ENCODE assay signal across 8 mouse cellular contexts in genomic region chr4:119077084-119077682, GRCm38 (mm10). TPM values are rescaled to one million over a fixed set of nuclear protein-coding genes. Genes with fewer than 3 reads are reported as not detected.
DNase-seq lines count a peak whose midpoint lies in the region; ATAC-seq and TF ChIP-seq lines count a peak whose summit lies in the region.

No protein-coding gene starts in this region.

- H3K4me3 ChIP-seq in forebrain, embryonic 10.5 days, result no peak overlapping the region
- no peak overlapping the region for H3K4me3 ChIP-seq in forebrain, embryonic 12.5 days (replicated peaks)
- no peak overlapping the region for H3K4me3 ChIP-seq in olfactory bulb, adult 2 months (ENCODE audit: insufficient read depth, low read depth, low read length)

- no peaks in the 10 kb centered on the region; the same call in 1 of the 2 replicates for H3K9me3 ChIP-seq in forebrain, embryonic 10.5 days
- H3K9me3 ChIP-seq in forebrain, embryonic 12.5 days, result no peaks in the 10 kb centered on the region

- no peak overlapping the region for H3K4me2 ChIP-seq in forebrain, embryonic 12.5 days

- H3K27ac ChIP-seq in forebrain, embryonic 10.5 days, result peak overlapping the region; percentile 68
- no peak overlapping the region for H3K27ac ChIP-seq in forebrain, embryonic 12.5 days
- peak overlapping the region; percentile 14; the same call in 1 of the 2 replicates for H3K27ac ChIP-seq in olfactory bulb, adult 2 months (ENCODE audit: insufficient read depth, low read depth, low read length)

- H3K36me3 ChIP-seq in forebrain, embryonic 10.5 days (replicated peaks), result no peaks in the 10 kb centered on the region
- no peaks in the 10 kb centered on the region for H3K36me3 ChIP-seq in forebrain, embryonic 12.5 days (replicated peaks)

- H3K9ac ChIP-seq in forebrain, embryonic 12.5 days, result no peak overlapping the region

- peaks cover 10% of the 10 kb centered on the region; the same call in 1 of the 2 replicates for H3K27me3 ChIP-seq in forebrain, embryonic 10.5 days (ENCODE audit: poor library complexity, severe bottlenecking)
- peaks cover 13% of the 10 kb centered on the region; the same call in 1 of the 2 replicates for H3K27me3 ChIP-seq in forebrain, embryonic 12.5 days

- 73% methylated on average over 13 of the region's 13 CpGs for WGBS in forebrain, embryonic 10.5 days
- WGBS in forebrain, embryonic 12.5 days, result 64% methylated on average over 13 of the region's 13 CpGs
- WGBS in olfactory bulb, adult 2 months, result 41% methylated on average over 13 of the region's 13 CpGs

- ATAC-seq in forebrain, embryonic 12.5 days (ENCODE audit: low FRiP score), result no peak

- peaks cover 54% of the 10 kb centered on the region for H3K4me1 ChIP-seq in forebrain, embryonic 10.5 days
- H3K4me1 ChIP-seq in forebrain, embryonic 12.5 days, result peaks cover 19% of the 10 kb centered on the region
- H3K4me1 ChIP-seq in olfactory bulb, adult 2 months (ENCODE audit: control insufficient read depth, insufficient read depth, low read length), result peaks cover 4% of the 10 kb centered on the region; the same call in 1 of the 2 replicates

- no peak for DNase-seq in forebrain, embryonic 10.5 days (ENCODE audit: extremely low spot score, low spot score)
- DNase-seq in urinary bladder, postnatal 14 days (ENCODE audit: low spot score), result peak; percentile 13
- DNase-seq in urinary bladder, adult 18-20 months (ENCODE audit: low spot score in 2 of 2), result no peak
- DNase-seq in heart, adult 9 months (ENCODE audit: low spot score in 2 of 2), result peak; percentile 32 to 33
- peak; percentile 31 to 66 for DNase-seq in kidney, postnatal 25 days
- no peak for DNase-seq in embryo, embryonic 10 days (ENCODE audit: low spot score)

- no peak for TF ChIP-seq CTCF in olfactory bulb, adult 2 months (IDR thresholded peaks at IDR 0.05; ENCODE audit: insufficient read depth, low read depth, low read length)

- TF ChIP-seq POLR2A in olfactory bulb, adult 2 months (IDR thresholded peaks at IDR 0.05; ENCODE audit: insufficient read depth, low read depth, low read length), result no peak

RNA-seq across cellular contexts. Expression of gene Slc2a1, which starts 31.3 kb away (rescaled TPM):
- polyA plus RNA-seq in forebrain, embryonic 10.5 days (2016; fragmentation: Nextera tagmentation; extraction: Ambion mirVana), result 204 and 222 TPM in 2 replicates
- polyA plus RNA-seq in forebrain, embryonic 12.5 days (2016; fragmentation: Nextera tagmentation; extraction: Ambion mirVana), result 110 and 113 TPM in 2 replicates
- polyA plus RNA-seq in olfactory bulb, adult 2 months (2012; ENCODE audit: insufficient read depth, insufficient read length, low replicate concordance, missing spikeins), result not detected in 2 replicates

Comparison
In these comparisons a context has a peak if more than half of its experiments do, and no peak if none do; other contexts are left out.
1. DNase-seq: peak in urinary bladder, postnatal 14 days (single experiment), heart, adult 9 months (2 of 2) and kidney, postnatal 25 days (2 of 2); none in forebrain, embryonic 10.5 days (single experiment), urinary bladder, adult 18-20 months (0 of 2) and embryo, embryonic 10 days (single experiment).